Mouse (Mus musculus): ENCODE results near the gene Nelfe. TPM values are rescaled to one million over a fixed set of nuclear protein-coding genes. Genes with fewer than 3 reads are reported as not detected.
"Not testable (repeated sequence)": the region's sequence is repeated elsewhere in the genome, so short reads cannot be mapped to it uniquely, and the experiment has no call there.

Gene Nelfe
- total and polyA plus RNA-seq, 2 experiments from 2014 or later: 32.9 to 63.5 TPM

DNA sequence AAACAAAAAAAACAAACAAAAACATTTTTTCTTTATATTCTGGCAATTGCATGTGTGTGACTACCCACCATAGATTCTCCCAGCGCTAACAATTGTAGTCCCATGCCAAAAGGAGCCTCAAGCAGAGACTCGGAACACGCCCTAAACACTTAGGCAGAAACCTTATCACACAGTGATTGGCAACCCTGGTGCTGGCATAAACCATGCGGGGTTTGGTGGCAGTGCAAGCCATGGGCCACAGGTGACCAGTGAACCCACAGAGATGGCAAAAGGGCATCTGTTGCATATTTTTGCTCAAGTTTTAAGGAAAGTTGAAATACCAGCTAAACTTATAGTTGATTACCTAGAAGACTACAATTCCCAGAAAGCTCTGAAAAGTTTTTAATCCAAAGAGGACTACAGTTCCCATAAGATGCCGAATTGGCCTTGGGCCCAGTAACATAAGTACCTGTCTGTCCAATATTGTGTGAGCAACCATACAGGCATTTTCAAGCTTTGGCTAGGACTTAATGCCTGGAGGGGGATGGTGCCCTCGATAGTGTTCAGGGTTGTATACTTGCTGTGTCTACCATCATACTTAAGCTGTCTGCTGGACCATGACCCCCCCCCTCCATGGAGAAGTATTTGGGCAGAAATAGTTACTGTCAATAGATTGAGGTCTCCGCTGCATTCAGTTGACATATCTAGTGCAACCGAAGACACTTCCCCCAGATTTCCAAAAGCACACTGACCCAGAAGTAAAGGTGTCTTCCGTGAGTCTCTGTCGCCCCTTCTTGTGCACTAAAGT lies 47.4 kb downstream of the Nelfe start:
- no peaks in the 10 kb centered on the region for H3K9me3 ChIP-seq (ENCODE audit: low read length)
- ATAC-seq (no peak), DNase-seq (ENCODE audit: low spot score) (peak; percentile 54)
- peaks cover 8% of the 10 kb centered on the region; the same call in 1 of the 2 replicates for H3K36me3 ChIP-seq (ENCODE audit: insufficient read depth, low read length)
- H3K4me1 ChIP-seq (ENCODE audit: insufficient read depth, low read length): peaks cover 15% of the 10 kb centered on the region; the same call in 1 of the 2 replicates
- H3K4me3 ChIP-seq (ENCODE audit: low read length): peak overlapping the region; percentile 88
- WGBS: 12% methylated on average over 10 of the region's 10 CpGs
- peak overlapping the region; percentile 94 for H3K4me2 ChIP-seq (ENCODE audit: low read depth, low read length)
- H3K9ac ChIP-seq (replicated peaks; ENCODE audit: low read length): peak overlapping the region; percentile 93
- no peaks in the 10 kb centered on the region for H3K27me3 ChIP-seq (ENCODE audit: insufficient read depth, low read length)
- H3K27ac ChIP-seq: peak overlapping the region; percentile 92
- no peak for TF ChIP-seq CTCF (IDR thresholded peaks at IDR 0.05; ENCODE audit: low read depth)

DNA sequence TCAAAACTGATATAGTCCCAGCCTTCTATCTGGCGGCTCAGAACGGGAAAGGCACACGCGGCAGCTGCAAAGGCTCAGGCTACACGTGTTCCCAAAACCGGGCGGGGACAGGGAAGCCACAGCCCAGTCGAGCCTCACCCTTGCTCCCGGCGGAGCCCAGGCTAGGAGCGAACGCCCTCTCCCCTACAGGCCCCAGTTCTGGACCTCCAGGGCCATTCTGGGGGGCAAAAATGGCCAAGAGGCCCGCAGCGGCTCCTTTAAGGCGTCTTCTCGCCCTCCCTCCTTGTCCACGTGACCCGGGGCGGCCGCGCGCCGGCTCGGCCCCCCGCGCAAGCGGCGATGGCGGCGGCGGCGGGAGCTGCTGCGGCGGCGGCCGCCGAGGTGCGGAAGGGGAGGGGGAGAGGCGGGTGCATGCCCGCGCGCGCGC lies 48.0 kb downstream of the Nelfe start, which contains the start of the genes C2 and Ehmt2:
Gene C2 (minus strand): TSS at position 106 of the 427 bp plus-strand sequence.
Gene Ehmt2 (plus strand): TSS at position 310 of the 427 bp plus-strand sequence.
- Histone ChIP-seq H3K4me2 (ENCODE audit: low read depth, low read length) (peak within 1 kb of the TSS; percentile 94), H3K4me3 (ENCODE audit: low read length) (peak within 1 kb of the TSS; percentile 88), H3K36me3 (ENCODE audit: insufficient read depth, low read length) (peaks cover 14% of the 10 kb centered on the region; the same call in 1 of the 2 replicates), H3K4me1 (ENCODE audit: insufficient read depth, low read length) (peaks cover 15% of the 10 kb centered on the region; the same call in 1 of the 2 replicates), H3K27ac (peak within 1 kb of the TSS; percentile 92), H3K9ac (replicated peaks; ENCODE audit: low read length) (peak within 1 kb of the TSS; percentile 93), H3K9me3 (ENCODE audit: low read length) (no peaks in the 10 kb centered on the region), H3K27me3 (ENCODE audit: insufficient read depth, low read length) (no peaks in the 10 kb centered on the region)
- WGBS: 2% methylated on average over 30 of the region's 44 CpGs
- DNase-seq (ENCODE audit: low spot score): peak; percentile 93
- peak; percentile 48 for ATAC-seq
- TF ChIP-seq CTCF (IDR thresholded peaks at IDR 0.05; ENCODE audit: low read depth): no peak

DNA sequence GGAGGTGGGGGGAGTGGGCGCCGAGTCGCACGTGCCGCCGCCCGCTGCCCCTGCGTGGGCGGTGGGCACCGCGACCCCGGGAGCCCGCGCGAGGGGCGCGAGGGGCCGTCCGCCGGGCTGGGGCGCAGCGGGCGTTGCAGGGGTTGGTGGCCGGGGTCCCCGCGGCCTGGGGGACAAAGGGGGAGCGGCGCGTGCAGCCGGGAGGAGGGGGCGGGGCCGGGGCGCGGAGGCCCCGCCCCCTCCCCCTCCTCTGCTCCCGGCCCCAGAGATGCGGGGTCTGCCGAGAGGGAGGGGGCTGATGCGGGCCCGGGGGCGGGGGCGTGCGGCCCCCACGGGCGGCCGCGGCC lies 48.5 kb downstream of the Nelfe start:
- ATAC-seq (peak; percentile 0; the same call in 1 of the 2 replicates), DNase-seq (ENCODE audit: low spot score) (peak; percentile 74)
- no CpG with 5 or more reads among the region's 47 CpGs for WGBS
- Histone ChIP-seq H3K27ac (peak overlapping the region; percentile 92), H3K27me3 (ENCODE audit: insufficient read depth, low read length) (no peaks in the 10 kb centered on the region), H3K4me2 (ENCODE audit: low read depth, low read length) (peak overlapping the region; percentile 94), H3K4me1 (ENCODE audit: insufficient read depth, low read length) (peaks cover 15% of the 10 kb centered on the region; the same call in 1 of the 2 replicates), H3K36me3 (ENCODE audit: insufficient read depth, low read length) (peaks cover 19% of the 10 kb centered on the region), H3K9me3 (ENCODE audit: low read length) (no peaks in the 10 kb centered on the region), H3K4me3 (ENCODE audit: low read length) (peak overlapping the region; percentile 88), H3K9ac (replicated peaks; ENCODE audit: low read length) (peak overlapping the region; percentile 93)
- no peak for TF ChIP-seq CTCF (IDR thresholded peaks at IDR 0.05; ENCODE audit: low read depth)

DNA sequence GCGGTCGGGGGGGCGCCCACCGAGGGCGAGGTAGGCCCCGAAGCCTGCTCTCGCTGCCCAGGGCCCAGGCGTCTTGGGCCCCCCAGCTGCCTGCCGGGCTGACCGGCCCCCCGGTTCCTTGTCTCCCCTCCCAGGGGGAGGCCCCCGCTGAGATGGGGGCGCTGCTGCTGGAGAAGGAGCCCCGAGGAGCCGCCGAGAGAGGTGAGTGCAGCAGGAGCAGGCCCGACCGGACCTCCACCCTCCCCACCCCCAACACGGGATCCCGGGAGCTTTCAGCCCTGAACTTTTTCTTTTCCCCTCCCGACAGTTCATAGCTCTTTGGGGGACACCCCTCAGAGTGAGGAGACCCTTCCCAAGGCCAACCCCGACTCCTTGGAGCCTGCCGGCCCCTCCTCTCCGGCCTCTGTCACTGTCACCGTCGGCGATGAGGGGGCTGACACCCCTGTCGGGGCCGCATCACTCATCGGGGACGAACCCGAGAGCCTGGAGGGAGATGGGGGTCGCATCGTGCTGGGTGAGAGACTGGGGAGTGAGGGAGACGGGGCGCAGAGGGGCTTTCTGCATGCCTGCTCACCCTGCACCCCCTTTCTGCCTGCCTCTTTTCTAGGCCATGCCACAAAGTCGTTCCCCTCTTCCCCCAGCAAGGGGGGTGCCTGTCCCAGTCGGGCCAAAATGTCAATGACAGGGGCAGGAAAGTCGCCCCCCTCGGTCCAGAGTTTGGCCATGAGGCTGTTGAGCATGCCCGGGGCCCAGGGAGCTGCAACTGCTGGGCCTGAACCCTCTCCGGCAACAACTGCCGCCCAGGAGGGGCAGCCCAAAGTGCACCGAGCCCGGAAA lies 49.1 kb downstream of the Nelfe start:
- no peaks in the 10 kb centered on the region for H3K27me3 ChIP-seq (ENCODE audit: insufficient read depth, low read length)
- H3K9ac ChIP-seq (replicated peaks; ENCODE audit: low read length): peak overlapping the region; percentile 93
- peak overlapping the region; percentile 88 for H3K4me3 ChIP-seq (ENCODE audit: low read length)
- DNase-seq (ENCODE audit: low spot score) (peak; percentile 28), ATAC-seq (no peak)
- H3K9me3 ChIP-seq (ENCODE audit: low read length): no peaks in the 10 kb centered on the region
- H3K4me1 ChIP-seq (ENCODE audit: insufficient read depth, low read length): peaks cover 15% of the 10 kb centered on the region; the same call in 1 of the 2 replicates
- WGBS: under 1% methylated on average over 38 of the region's 45 CpGs
- no peak for TF ChIP-seq CTCF (IDR thresholded peaks at IDR 0.05; ENCODE audit: low read depth)
- peak overlapping the region; percentile 94 for H3K4me2 ChIP-seq (ENCODE audit: low read depth, low read length)
- peak overlapping the region; percentile 92 for H3K27ac ChIP-seq
- H3K36me3 ChIP-seq (ENCODE audit: insufficient read depth, low read length): peaks cover 21% of the 10 kb centered on the region

DNA sequence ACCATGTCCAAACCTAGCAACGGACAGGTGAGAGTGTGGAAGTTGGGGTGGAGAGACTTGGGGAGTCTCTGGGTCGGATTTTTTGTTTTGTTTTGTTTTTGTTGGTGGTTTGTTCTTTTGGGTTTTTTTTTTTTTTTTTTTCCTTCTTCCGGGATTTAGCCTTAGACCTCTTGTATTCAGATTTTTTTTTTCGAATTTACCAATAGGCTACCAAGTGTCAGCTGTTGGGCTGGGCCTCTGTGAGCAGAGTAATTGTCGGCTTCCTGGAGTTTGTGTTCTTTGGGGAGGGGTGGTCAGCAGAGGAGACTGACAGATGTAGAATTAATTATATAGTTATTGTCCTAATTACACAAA lies 49.7 kb downstream of the Nelfe start:
- TF ChIP-seq CTCF (IDR thresholded peaks at IDR 0.05; ENCODE audit: low read depth): no peak
- no peak for DNase-seq (ENCODE audit: low spot score)
- Histone ChIP-seq H3K9ac (replicated peaks; ENCODE audit: low read length) (peak overlapping the region; percentile 93), H3K9me3 (ENCODE audit: low read length) (no peaks in the 10 kb centered on the region), H3K27ac (peak overlapping the region; percentile 92), H3K36me3 (ENCODE audit: insufficient read depth, low read length) (peaks cover 27% of the 10 kb centered on the region), H3K4me3 (ENCODE audit: low read length) (peak overlapping the region; percentile 88), H3K4me2 (ENCODE audit: low read depth, low read length) (peak overlapping the region; percentile 94), H3K27me3 (ENCODE audit: insufficient read depth, low read length) (no peaks in the 10 kb centered on the region), H3K4me1 (ENCODE audit: insufficient read depth, low read length) (peaks cover 15% of the 10 kb centered on the region; the same call in 1 of the 2 replicates)
- WGBS: 3% methylated on average over 5 of the region's 5 CpGs
- no peak for ATAC-seq

DNA sequence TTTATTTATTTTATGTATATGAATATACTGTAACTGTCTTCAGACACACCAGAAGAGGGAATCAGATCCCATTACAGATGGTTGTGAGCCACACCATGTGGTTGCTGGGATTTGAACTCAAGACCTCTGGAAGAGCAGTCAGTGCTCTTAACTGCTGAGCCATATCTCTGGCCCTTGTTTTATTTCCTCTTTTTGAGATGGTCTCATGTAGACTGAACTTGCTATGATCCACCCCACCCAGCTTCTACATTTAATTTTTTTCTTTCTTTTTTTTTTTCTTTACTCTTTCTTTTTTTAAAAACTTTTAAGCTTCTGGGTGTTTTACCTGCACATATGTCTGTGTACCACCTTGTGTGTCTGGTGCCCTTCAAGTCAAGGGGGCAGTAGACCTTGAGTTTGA lies 50.6 kb downstream of the Nelfe start:
- not testable (repeated sequence) for H3K4me2 ChIP-seq (ENCODE audit: low read depth, low read length); ATAC-seq; H3K27me3 ChIP-seq (ENCODE audit: insufficient read depth, low read length); H3K27ac ChIP-seq; DNase-seq (ENCODE audit: low spot score); H3K9ac ChIP-seq (replicated peaks; ENCODE audit: low read length); H3K4me3 ChIP-seq (ENCODE audit: low read length); H3K9me3 ChIP-seq (ENCODE audit: low read length); H3K4me1 ChIP-seq (ENCODE audit: insufficient read depth, low read length)
- peaks cover 36% of the 10 kb centered on the region for H3K36me3 ChIP-seq (ENCODE audit: insufficient read depth, low read length)

DNA sequence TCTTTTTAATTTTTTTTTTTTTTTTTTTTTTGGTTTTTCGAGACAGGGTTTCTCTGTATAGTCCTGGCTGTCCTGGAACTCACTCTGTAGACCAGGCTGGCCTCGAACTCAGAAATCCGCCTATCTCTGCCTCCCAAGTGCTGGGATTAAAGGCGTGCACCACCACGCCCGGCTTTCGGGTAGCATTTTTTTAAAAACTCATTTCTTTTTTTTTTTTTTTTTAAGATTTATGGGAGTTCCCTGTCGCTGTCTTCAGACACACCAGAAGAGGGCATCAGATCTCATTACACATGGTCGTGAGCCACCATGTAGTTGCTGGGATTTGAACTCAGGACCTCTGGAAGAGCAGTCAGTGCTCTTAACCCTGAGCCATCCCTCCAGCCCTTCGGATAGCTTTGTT lies 51.8 kb downstream of the Nelfe start:
- not testable (repeated sequence) for H3K27me3 ChIP-seq (ENCODE audit: insufficient read depth, low read length); DNase-seq (ENCODE audit: low spot score); H3K9ac ChIP-seq (replicated peaks; ENCODE audit: low read length); H3K4me2 ChIP-seq (ENCODE audit: low read depth, low read length); H3K4me3 ChIP-seq (ENCODE audit: low read length); H3K4me1 ChIP-seq (ENCODE audit: insufficient read depth, low read length); ATAC-seq; H3K9me3 ChIP-seq (ENCODE audit: low read length); H3K27ac ChIP-seq
- peaks cover 46% of the 10 kb centered on the region for H3K36me3 ChIP-seq (ENCODE audit: insufficient read depth, low read length)
- WGBS: 93% methylated on average over 9 of the region's 10 CpGs

Data from hindbrain, postnatal 0 days (tissue).